Mouse (Mus musculus) common myeloid progenitor, adult 5-6 weeks (primary cell): ENCODE measurements around the gene Inka2. TPM values are rescaled to one million over a fixed set of nuclear protein-coding genes. Genes with fewer than 3 reads are reported as not detected.

ENCODE experiments used
- ATAC-seq: replicated peaks from 2 replicates; pipeline ENCODE4 v1.8.0; 2016; ENCODE audit warnings: low read depth, mild to moderate bottlenecking, moderate TSS enrichment, inconsistent platforms; ENCODE audit not compliant: poor library complexity, severe bottlenecking
- total RNA-seq: library from RNA; stranded (forward); fragments of 200-1000, 187-1606 nt; gene quantifications from 2 replicates; pipeline ENCODE4 v1.2.3, GENCODE M21; 2017

Inka2 gene
- total RNA-seq, 1 experiment from 2014 or later: 0.55 TPM

DNA sequence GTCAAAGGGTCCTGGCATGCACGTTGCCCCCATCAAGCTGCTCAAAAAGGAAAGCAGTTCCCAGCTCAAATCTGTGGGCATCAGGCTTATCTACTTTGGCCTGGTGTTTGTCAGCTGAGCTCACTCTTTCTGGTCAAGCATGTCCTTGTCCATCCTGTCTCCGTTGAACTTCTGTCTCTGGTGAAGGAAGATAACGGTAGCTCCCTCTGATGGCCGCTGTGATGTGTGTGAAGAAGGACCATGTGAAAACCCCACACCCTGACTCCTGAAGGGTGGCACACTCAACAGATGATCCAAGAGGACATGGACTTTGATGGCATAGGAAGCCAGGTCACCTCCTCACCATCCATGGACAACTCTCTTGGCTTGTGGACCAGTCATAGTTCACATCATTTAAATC is 14.3 kb downstream of the Inka2 start:
- ATAC-seq: no peak

DNA sequence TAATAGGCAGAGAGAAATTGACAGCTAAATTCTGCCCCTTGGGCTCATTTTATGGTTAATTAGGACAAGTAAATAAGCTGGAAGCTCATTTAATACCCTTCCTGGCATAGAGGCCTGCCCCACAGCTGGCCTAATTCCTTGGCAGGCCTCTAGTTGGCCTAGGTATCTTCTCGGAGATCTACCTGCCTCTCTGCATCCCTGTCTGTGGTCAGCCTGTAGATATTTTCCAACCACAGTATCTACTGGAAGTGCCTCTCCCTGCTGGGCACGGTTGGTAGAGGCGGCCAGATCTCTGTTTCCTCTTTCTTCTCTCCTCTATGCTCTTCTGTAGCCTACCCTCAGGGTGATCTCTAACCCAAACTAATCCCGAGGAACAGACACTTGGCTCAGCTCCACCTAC is 15.6 kb downstream of the Inka2 start:
- ATAC-seq: peak; percentile 33

DNA sequence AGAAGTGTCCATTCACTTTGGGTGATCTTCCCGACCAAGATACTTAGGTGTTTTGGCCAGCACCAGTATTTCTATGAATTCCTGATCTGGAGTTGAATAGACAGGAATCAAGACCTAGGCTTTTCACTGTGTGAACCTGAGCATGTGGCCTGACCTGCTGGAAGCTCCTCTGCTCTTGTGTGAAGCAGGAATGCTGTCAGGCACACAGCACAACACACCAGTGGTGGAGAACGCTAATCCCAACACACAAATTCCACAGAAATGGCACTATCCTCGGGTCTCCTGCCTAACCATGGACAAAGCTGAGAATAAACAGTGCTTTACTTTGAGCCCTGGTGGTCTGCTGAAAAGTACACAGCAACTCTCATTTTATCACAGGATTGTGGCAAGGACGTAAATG is 16.1 kb downstream of the Inka2 start:
- ATAC-seq: no peak

DNA sequence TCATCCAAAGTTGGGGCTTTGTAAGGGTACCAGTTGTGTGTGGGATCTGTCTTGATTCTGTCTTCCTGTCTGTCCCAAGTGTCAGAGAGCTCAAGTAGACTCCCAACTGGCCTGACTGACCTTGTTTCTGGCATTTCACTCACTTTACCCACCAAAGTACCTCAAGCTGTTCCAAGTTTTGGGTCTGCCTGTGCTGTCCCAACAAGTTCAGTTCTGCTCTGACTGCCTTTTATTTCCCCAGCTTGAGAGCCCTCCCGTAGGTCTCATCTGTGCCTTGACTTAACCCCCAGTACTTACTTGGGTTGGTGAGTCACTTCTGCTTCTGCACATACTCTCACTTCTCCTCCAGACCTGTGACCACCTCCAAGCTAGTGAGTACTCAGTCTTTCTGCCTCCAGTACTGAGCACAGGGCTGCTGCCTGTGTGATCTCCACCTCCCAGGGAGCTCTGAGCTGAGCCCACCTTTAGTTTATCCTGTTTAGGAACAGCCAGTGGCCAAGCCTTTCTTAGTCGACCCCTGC is 17.3 kb downstream of the Inka2 start:
- ATAC-seq: peak; percentile 72

DNA sequence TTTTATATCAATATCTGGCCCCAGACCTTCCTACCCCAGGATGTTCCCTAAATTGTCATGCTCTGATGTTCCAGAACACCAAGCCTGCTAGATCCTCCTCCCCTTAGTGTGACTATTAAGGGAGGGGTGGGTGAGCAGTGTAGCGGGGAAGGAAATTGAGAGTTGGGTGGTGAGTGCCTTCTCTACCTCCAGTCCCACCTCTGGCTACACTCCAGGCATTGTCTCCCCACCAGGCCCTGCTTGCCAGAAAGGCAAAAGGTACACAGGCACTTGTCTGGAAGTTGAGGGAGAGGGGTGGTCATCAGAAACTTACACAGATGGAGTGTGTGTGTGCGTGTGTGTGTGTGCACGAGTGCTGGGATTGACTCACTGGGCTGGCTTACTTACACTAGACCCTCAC is 18.1 kb downstream of the Inka2 start:
- ATAC-seq: no peak

DNA sequence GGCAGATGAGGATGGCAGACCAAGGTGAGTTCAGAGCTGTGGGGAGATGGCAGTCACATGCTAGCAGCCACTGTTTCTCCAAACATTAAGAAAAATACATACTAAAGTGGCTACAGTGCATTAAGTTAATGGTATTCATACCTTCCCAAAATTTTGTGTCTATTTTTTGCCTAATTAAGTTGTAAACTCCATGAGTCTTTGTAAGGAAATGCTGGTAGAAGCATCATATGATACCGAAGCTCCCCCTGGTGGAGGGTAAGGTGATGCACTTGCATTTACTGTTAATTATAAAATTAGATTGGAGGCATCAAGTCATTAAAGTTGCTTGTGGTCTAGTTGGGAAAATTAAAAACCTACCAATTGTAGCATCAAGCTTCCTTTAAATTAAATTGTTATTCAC is 21.6 kb downstream of the Inka2 start:
- ATAC-seq: peak; percentile 59

DNA sequence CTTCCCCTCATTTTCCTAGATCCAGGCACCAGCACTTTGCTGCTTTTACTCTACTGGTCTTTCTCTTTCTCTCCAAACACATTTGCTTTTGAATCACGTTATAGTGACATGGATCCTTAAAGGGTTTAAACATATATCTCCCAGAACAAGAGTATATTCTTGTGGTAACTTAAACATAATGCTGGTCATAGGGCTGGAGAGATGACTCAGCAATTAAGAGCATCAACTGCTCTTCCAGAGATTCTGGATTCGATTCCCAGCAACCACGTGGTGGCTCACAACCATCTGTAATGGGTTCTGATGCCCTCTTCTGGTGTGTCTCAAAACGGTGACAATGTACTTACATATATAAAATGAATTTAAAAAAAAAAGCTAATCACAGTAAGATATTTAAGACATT is 28.0 kb downstream of the Inka2 start:
- no peak for ATAC-seq

DNA sequence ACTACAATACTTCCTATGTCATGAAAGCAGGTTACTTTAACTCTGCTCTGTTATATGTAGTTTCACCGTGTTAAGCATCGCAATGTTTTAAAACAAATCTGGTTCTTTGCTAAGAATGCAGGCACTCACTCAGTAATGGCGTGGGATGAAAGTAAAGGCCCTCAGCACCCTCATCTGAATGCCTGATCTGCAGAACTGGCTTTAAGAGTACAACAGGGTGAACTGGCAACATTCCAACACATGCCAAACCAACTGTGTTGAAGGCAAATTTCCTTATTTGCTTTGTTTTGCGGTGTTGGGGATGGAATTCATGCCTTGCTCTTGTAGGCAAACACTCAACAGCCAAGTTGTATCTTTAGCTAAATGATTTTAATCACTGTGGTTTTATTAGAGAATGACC is 29.1 kb downstream of the Inka2 start:
- ATAC-seq: no peak

DNA sequence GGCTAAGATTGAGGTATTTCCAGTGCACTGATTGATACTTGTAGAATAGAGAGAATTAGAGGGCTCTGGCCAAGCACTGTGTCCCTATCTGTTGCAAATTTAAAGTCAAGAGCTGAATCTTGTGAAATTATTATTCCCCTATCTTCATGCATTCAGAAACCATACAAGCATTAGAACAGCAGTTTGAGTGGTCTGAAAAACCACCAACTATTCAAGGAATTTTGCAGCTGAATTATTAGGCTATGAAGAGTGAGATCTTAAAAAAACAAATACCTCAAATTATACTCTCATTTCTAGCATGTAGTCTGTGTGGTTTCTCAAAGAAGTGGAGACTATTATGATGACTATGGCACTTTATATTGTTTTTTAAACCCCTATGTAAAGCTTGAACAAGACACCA is 30.9 kb downstream of the Inka2 start:
- no peak for ATAC-seq

DNA sequence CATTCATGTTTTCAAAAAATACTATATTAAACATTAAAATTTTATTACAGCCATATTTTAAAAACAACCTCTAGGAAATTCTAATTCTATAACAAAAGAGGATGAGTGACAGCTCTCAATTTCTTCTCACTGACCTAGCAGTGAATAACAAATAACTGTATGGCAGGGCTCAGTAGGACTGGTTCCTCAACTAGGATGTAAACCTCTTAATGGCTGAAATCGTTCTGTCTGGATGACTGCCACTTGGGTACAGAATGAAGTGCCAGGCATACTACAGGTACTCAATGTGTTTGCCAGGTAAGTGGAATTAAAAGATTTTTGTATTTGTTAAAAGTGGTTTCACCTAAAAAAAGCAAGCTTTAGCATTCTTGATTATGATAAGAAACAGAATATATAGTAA is 31.7 kb downstream of the Inka2 start:
- no peak for ATAC-seq

DNA sequence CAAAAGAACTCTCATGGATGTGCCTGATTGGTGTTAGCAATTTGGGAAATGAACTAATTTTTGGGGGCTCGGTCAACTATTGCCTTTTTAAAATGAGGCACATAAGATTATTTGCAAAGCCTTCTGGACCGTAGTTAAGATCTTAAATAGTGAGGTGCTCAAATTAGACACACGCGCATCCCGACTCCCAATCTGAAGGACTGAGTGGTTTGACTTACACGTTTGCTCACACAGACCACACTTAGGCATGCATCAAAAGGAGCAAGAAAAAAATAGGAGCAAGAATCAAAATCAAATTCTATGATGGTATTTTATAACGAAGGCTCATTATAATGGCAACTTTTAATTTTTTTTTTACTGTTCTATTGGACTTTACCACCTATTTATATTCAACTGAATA is 32.7 kb downstream of the Inka2 start:
- ATAC-seq: no peak

DNA sequence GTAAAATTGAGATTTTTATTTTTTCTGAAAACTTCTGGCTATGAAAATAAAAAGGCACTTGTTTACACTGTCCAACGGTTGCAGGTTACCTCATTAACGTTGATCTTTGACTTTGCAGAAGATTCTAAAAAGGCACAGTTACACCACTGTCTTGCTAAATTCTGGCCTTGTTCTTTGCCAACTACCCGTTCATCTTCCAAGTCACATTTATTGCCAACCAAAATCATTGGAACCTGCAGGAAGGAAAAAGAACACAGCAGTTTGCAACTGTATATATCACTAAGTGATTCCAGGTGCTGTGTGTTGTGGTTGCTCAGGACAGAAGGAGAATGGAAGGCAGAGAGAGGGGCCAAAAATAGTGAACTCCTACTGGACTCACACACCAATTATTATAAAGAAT is 33.3 kb downstream of the Inka2 start:
- ATAC-seq: no peak

DNA sequence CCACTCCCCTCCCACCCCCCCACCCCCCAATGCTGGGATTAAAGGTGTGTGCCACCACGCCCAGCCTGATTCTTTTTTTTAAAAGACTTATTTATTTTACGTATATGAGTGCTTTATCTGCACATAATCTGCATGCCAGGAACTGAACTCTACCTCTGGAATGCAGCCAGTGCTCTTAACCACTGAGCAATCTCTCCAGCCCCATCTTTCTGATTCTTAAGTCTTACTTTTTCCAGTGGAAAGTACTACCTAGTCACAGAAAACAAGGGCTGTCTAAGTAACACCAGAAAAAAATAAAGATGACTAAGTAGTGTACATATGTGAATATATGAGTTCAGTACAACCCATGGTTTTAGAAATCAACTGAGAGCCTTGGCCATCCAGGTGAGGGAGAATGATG is 42.1 kb downstream of the Inka2 start:
- ATAC-seq: no peak

DNA sequence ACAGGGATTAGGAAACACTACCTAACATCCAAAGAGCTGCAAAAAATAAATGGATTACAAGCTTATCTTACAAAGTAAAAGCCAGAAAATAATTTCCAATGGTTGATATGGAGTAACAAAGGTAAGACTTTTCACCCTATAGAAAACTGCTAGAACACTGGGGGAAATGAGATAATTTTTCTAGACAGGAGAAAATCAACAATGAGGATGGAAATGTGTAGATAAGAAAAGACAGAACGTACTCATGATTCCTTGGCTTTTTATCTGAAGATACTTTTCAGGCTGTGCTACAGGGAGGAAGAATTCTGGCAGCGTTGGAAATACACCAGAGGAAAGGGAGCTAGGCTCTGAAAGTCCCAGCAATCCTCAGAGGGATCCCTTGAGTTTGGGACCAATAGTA is 46.4 kb downstream of the Inka2 start:
- 0 out of 2 replicates have a peak, but pooled peaks have one; percentile 15 for ATAC-seq

DNA sequence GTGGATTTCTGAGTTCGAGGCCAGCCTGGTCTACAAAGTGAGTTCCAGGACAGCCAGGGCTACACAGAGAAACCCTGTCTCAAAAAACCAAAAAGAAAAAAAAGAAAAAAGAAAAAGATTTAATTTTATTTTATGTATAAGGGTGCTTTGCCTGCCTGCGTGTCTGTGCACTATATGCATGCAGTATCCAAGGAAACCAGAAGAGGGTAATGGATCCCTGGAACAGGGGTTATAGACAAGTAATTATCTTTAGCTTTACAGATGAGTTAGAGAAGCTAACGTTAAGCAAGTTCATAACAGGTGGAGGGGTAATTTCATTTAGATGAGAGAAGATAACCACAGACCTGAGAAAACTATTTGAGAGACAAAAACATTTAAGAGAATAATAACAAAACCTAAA is 49.8 kb downstream of the Inka2 start:
- no peak for ATAC-seq

DNA sequence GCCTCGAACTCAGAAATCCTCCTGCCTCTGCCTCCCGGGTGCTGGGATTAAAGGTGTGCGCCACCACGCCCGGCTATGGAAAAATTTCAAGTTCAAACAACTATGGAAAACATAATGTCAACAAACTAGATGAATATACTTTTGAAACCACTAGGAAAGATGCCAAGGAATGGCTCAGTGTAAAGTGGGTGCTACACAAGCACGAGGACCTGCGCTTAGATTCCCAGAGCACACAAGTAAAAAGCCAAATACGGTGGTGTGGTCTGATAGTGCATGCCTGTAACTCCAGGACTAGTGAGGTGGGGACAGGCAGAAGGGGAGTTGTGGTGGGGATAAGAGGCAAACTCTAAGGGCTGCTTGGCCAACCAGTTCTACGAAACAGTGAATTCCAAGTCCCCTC is 50.7 kb downstream of the Inka2 start:
- ATAC-seq: no peak

DNA sequence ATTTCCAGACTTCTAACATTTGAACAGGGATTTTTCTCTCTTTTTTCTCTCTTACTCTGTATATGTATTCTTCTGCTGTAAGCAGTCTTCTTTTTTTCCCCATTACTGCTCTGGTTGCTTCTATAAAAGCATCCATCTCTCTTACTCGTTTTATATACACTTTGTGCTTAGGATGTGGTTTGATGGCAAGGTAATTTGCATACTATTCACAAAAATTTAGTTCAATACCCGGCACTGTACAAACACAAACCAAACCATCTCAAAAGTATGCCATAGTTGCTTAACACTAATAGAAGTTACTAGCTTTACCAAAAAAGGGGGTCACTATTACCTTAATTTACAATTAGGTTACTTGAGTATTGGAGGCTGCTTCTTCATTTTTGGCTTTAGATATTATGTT is 52.1 kb downstream of the Inka2 start:
- ATAC-seq: no peak

DNA sequence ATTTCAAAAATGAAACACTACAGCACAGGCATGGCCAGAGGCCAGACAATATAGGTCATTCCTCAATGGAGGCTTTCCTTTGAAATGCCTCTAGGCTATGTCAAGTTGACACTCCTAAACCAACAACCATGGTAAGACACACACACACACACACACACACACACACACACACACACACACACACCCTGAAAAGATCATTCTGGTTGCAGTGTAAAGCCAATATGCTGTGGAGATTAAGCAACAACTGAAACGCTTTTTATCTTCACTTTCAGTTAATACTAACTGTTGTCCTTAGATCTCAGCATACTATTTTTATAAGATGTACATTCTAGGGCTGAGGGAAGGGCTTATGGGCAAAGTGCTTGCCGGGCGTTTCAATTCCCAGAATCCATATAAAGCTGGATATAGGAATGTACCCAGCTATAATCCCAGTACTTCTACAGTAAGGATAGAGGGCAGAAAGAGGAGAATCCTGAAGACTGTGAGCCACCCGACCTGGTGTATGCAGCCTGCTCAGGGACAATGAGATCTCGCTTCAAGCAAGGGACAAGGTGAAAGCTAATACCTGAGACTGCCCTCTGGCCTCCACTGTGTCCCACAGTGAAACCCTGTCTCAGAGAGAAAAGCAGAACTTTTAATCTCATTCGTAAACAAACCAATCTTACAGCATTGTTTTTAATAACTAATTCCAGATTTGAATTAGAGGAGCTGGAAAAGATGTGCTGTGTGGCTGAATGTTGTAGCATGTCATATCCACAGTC is 53.1 kb downstream of the Inka2 start:
- peak; percentile 27; the same call in 1 of the 2 replicates for ATAC-seq

DNA sequence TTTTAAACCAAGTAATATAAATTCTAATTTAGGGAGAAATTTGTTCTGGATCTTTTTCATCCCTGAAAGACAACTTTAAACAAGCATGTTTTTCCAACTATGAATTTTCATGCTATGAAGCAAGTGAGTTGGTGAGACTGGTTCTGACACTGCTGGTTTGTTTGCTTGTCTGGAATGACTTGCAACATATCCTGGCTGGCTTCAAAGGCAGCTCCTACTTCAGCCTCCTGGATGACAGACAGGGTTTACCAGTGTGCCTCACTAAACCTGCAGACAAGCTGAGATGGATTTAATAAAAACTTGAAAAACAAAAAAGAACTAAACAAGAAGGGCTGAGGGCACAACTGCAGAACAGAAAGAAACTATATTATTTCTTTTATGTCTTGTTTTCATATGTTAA is 53.7 kb downstream of the Inka2 start:
- ATAC-seq: no peak

DNA sequence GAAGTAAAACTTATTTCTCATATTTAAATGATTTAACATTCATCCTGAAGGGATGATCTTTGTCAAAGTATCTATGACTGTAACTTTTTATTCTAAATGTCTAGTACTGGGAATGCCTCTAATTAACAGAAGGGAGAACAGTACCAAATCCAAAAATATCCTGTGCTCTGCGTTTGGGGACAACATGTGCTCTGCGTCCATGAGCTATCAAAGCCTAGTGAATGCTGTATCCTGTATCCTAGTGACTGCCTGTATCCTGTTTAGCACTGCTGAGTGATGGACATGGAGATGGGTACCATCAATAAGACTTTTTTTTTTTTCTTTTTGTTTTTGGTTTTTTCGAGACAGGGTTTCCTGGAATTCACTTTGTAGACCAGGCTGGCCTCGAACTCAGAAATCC is 54.3 kb downstream of the Inka2 start:
- no peak for ATAC-seq

DNA sequence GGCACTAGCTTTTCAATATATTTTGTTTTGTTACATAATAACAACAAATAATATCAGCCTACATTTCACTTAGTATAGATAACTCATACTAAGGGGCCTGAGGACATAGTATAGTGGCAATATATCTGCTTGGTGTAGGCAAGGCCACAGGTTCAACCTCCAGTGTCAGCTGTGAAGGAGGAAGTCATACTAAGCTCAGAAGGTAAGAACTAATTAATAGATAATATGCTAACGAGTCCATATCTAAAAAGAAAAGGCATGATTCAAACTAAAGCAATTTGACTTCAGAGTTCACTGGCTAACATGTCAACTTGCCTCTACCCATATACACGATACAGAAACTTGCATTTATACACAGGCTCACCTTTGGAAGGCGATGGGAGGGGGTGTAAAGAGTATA is 55.7 kb downstream of the Inka2 start:
- no peak for ATAC-seq

DNA sequence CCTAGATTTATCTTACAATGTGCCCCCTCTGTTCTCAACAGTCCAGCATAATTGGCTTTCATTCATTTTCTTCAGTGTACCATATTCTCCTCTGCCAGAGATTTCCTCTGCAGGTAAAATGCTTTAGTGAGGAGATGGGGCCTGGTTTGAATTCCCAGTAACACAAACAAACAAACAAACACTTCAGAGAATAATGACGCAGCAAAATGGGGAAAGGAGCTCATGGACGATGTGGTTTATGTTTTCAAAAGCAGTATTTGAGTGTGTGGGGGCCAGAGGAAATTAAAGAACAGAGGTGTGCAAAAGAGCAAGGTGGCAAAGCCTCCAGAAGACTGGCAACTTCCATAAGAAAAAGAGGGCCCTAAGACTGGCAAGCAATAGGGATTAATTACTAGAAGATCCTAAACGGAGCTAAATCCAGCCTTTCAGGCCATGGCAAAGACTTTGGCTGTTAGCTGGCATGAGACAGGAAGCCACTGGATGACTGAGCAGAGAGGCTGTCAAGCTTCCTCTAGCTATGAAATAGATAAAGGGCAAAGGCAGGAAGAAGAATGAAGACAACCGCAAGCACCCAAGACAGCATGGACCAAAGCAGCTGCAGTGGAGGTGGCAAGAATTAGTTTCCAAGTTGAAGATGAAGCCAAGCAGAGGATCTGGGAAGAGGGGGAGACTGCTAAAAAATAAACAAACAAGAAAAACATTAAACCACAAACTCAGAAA is 58.9 kb downstream of the Inka2 start:
- peak; percentile 91 for ATAC-seq
